Mouse (Mus musculus): ENCODE data around the gene Ren1.
"Not testable (repeated sequence)": the region's sequence is repeated elsewhere in the genome, so short reads cannot be mapped to it uniquely, and the experiment has no call there.

Ren1 gene

DNA sequence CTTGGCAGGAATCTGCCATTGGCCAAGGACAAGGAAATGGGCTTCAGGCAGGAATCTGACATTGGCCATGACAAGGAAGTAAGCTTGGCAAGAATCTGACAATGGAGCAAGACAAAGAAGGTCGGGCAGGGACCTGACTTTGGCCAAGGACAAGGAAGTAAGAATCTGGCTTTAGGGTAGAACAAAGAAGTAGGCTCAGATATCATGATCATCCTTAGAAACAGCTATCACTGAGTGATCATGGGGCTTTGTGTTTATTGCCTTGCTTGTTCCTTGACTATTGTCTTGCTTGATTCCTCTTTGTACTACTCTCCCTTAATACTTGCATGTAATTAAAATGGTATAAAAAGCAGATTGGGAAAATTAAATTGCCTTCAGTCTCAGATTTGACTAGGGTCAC, 9.9 kb upstream of the Ren1 start:
- in situ Hi-C loops (cut with MseI, MboI): not testable (repeated sequence)

DNA sequence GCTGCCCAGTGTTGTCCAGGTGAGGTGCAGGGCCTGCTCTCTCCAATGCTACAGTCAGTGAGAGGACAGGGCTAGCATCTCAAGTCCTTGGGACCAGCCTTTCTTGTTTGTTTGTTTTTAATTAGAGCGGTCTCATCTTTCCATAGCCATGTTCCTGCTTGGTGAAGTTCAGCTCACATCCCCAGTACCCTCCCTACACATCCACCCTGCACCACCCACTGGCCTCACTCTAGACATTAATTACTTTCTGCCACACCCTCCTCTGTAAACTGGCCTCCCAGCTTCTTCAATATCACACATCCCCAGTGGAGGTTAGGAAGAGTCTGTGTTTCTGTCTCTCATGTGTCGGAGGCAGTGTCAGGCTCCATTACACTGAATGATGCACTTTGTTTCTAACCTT, 6.0 kb upstream of the Ren1 start:
- in situ Hi-C loops (cut with MseI, MboI): no loop called here

DNA sequence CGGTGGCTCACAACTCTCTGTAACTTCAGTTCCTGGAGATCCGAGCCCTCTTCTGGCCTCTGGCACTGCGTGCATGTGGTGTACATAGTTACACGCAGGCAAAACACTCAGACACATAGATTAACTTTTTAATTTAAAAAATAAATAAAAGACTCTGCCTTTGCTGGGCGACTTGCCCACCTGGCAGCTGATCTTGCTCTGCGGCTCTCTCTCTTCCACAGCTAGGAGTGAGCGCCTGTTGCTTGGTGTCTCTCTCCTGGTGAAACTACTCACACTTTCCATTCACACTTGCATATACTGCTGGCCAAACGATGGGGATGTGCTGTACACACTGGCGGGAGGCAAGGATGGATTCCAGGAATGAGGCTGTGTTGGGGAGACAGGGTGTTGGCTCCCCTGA, 3.8 kb upstream of the Ren1 start:
- in situ Hi-C loops (cut with MseI, MboI): no loop called here

DNA sequence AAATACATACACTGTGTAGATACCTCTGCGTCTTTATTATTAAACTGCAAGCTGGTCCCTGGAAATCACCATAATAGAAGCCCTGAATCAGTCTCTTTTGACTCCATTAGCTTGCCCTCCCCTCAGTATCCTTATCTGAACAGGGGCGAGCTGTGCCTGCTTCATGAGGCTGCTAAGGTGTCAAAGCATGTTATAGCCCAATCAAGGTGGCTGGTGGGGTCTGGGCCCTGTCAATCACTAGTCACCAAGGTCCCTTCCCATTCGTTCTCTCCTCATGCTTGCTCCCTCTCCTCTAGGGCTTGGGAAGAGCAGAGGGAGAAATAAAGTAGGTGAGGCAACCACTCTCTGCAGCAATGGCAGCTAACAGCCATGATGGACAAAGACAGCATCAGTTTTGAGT, 3.1 kb upstream of the Ren1 start:
- in situ Hi-C loops (cut with MseI, MboI): no loop called here

DNA sequence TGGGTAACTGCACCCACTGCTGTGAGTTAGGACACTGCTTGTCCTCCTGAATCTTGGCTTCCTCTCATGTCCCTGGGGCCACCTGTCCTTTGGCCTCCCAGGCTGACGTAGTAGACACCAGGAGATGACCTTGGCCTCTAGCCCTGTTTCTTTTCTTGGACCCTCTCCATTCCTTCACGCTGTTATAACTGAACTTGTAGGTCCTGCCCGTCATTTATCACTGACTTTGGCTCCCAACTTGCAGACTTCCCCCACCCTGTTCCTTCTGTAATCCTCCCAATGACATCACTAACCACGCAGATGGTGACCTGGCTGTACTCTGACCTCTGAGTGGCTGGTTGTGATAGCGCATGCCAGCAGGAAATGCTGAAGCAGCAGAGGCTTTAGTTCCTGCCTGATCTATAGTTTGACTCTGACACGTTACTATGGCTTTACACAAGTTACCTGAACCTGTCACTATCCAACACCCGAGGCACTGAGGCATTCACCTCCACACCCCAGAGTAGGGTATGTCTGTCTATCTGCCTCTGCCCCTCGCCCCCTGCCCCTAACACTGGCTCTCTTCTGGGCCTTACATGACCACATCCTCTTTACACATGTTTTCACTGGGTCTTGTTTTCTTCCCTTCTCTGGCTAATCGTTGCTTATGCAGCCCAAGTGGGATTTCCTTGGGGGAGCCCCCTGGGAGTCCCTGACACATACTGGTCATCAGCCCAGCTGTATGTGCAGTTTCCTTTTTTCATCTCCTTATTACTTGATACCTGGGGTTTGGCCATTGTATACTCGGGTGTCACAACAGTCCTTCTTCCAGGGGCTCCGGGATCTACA, 2.4 kb upstream of the Ren1 start:
- in situ Hi-C loops (cut with MseI, MboI): no loop called here

DNA sequence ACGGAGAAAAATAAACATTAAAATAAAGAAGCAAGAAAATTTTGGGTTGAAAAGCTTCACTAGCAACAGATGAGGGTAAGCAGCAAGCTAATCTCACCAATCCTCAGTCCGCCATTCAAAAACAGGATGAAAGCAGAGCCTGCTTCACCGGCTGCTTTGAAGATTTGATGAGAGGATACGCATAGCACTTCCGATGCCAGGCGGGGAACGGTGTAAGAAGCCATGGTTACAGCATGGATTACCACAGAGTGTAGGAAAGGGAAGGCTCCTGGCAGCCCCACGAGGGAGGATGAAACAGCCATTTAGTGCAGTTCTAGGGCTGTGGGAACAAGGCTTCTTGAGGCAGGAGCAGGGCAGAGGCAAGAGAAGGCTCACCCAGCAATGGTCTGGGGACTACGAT, 1.5 kb downstream of the Ren1 start:
- in situ Hi-C loops (cut with MseI, MboI): loop anchor here in 1 of 2 experiments (5.0 kb wide), 1 partner anchor 34 kb away; no protein-coding TSS in a partner anchor

DNA sequence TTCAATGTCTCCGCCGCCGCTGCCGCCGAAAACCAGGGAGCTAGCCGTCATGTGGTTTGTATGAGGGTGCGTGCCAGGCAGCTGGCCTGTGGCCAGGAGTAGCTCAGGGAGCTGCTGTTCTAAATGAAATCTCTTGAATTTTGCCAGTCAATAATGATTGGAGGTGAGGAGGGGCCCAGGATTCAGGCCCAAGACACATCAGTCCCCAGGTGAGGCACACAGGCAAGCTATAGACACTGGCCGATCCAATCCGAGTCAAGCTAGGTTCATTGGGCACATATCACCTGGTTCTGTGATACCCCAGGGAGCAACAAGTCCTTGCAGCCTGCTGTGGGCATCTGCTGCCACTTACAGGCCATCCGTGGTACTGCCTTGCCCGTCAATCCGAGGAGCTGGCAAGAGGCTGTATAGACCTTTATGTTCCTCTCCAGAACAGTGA, 3.1 kb downstream of the Ren1 start:
- in situ Hi-C loops (cut with MseI, MboI): loop anchor here in 1 of 2 experiments (5.0 kb wide), 1 partner anchor 36 kb away; no protein-coding TSS in a partner anchor

DNA sequence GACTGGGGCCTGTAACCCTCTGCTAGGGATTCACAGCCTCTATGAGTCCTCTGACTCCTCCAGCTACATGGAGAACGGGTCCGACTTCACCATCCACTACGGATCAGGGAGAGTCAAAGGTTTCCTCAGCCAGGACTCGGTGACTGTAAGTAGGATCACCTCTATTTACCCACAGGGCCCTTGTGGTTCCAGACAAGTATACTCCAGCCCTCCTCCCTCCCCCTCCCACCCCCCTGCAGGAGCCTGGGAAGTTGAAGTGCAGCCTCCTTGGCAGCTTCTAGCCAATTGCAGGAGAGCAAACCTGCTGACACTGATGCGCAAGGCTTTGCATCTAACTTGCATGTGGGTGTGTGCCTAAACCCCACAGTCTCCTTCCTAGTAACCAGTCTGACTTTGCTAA, 5.2 kb downstream of the Ren1 start:
- in situ Hi-C loops (cut with MseI, MboI): loop anchor here in 1 of 2 experiments (5.0 kb wide), 1 partner anchor 38 kb away; no protein-coding TSS in a partner anchor

DNA sequence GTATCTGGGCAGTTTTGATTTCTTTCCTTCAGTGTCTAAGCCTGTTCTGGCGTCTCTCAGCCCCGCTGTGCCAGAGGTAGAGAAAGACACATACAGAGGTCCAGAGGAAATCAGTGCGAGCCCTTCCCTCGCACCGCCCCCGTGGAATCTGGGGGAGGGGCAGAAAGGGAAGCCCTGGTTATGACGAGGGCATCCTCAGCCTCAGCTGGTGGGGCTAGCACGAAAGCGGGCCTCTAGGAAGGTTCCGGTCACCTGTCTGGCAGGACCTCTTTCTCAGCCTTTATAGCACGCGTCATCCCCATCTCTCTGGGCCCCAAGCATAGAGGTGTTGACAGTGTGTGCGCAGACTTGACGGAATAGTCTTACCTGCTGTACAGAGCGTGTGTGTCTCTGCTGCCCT, 5.6 kb downstream of the Ren1 start:
- in situ Hi-C loops (cut with MseI, MboI): loop anchor here in 1 of 2 experiments (5.0 kb wide), 1 partner anchor 39 kb away; no protein-coding TSS in a partner anchor

DNA sequence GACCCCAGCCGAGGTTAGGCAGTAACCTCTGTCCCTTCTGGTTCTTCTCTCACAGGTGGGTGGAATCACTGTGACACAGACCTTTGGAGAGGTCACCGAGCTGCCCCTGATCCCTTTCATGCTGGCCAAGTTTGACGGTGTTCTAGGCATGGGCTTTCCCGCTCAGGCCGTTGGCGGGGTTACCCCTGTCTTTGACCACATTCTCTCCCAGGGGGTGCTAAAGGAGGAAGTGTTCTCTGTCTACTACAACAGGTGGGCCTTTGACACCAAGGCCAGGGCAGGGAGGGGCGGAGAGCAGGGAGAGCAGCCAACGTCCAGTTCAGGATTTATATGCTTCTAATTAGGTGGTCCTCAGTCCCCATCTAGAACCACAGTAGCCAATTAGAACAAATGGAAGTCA, 6.0 kb downstream of the Ren1 start:
- in situ Hi-C loops (cut with MseI, MboI): loop anchor here in 1 of 2 experiments (5.0 kb wide), 1 partner anchor 39 kb away; no protein-coding TSS in a partner anchor

DNA sequence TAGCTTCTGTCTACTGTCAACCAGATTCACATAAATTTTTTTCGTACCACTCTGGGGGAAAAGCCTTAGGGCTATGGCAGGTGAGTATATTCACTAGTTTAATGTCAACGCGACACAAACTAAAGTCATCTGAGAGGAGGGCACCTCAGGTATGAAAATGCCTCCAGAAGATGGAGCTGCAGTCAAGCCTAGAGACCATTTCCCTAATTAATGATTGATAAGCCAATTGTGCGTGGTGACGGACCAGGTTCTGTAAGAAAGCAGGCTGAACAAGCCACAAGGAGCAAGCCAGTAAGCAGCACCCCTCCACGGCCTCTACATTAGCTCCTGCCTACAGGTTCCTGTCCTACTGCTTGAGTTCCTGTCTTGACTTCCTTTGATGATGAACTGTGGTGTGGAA, 10.7 kb downstream of the Ren1 start:
- in situ Hi-C loops (cut with MseI, MboI): no loop called here

DNA sequence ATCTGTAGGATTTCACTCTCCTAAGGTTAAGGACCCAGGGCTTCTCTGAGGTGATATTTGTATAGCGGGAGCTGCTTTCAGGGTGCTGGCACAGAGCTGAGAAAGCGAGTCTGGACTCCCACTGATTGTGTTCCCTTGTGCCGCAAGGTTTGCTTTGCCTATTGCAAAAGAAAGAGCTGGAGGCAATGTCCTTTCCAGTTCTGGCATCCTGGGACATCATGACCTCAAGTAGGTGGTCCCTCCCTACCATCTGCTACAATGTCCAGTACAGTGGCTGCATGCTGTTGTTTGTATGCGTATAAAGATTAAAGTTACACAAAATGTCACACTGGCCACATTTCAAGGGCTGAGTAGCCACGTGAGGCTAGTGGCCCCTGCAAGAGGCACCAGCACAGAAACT, 11.8 kb downstream of the Ren1 start:
- in situ Hi-C loops (cut with MseI, MboI): no loop called here

DNA sequence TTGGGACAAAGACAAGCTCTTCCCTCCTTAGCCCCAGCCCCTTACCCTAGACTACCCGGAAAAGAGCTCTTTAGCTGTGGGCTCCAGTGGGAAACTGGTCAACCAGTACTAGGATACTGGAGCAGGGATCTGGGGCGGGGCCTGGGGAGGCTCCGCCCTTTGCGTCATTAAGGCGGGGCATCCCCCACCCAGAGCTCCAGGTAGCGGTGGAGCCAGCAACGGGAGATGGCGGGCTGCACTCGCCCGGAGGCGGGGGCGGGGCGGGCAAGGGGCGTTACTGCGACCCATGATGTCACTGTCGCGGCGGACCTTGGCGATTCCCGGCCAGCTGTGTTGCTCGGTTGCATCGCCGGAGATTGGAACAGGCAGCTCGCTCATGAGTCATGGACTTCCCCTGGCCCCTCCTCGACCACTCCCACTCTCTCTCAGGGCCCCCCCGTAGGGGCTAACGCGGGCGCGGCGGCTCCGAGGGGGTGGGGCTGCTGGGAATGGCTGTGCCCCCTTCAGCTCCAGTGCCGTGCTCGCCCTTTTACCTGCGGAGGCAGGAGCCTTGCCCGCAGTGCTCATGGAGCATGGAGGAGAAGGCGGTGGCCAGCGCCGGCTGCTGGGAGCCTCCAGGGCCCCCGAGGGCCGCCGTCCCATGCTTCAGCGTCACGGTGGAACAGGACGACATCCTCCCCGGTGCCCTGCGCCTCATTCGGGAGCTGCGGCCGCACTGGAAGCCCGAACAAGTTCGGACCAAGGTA, 13.1 kb downstream of the Ren1 start, which contains the start of gene Etnk2:
Gene Etnk2 (plus strand): TSS at position 297 of the 746 bp plus-strand sequence.
- in situ Hi-C loops (cut with MseI, MboI): no loop called here

DNA sequence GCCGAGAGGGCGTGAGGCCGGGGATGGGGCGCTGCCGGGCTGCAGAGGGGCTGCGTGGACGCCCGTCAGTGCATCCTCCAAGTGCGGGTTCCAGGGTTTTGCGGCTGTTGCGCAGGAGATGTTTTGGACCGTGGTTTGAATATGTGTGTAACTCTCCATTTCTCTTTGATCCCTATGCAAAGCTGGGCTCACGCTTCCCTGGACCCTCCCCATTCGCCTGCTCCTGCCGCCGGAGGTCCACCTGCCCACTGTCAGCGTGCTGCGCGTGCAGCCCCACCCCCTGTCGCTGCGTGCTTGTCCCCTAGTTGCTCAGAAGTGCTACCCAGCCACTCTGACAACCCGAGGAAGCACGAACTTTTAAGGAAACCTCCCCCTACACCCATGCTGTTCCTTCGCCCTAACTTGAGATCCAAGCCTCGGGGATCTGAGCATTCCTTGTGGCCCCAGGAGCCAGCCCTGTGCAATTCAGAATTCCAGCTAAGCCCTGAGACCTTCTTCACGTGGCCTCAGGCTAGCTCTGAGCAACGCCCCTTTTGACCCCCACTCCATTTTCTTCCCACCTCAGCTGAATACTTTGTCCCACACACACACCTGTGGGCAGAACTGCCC, 13.8 kb downstream of the Ren1 start:
- in situ Hi-C loops (cut with MseI, MboI): no loop called here

DNA sequence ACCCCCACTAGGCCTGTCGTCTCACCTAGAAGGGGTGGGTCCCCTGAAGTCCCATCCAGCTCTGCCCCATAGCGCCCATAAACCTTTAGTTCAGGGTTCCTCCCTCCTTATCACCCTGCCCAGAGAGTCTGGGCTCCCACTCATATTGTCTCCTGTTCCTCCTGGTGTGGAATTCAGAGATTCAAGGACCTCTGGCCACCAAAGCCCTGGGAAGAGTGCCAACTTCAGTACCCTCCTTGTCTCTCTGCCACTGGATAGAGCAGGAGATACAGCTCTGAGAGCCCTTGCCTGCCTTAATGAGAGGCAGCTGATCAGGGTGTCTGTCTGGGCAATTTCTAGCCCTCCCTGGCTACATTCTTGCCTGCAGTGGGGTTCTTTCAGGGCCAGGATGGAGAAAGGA, 14.6 kb downstream of the Ren1 start:
- in situ Hi-C loops (cut with MseI, MboI): no loop called here

DNA sequence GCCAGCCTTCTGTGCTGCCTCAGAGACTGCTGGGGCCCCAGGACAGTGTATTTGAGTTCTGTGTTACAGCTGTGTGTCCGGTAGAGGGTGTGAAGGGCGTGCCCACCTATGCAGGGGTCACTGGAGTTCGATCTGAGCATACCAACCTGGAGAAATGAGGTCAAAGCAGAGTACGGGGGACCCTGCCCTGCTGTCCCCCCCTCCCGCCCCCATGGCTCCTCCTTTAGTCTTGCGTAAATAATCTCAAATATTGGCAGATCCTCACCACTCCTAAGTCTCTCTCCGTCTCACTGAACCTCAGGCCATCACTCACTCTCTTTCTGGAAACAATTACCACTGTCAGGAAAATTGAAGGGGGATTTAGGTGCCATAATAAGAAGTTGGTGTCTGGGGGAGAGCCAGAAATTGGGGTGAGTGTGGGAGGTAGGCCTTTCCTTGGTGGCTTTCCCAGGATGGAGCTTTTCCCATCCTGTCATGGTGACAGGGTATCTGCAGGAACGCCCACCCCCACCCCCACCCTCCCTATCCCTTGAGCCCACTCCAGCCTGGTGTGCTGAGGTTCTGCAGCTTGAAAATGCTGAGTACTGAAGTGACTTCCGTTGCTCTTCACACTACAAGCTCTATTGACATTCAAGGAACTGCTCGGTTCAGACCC, 16.8 kb downstream of the Ren1 start:
- in situ Hi-C loops (cut with MseI, MboI): no loop called here

DNA sequence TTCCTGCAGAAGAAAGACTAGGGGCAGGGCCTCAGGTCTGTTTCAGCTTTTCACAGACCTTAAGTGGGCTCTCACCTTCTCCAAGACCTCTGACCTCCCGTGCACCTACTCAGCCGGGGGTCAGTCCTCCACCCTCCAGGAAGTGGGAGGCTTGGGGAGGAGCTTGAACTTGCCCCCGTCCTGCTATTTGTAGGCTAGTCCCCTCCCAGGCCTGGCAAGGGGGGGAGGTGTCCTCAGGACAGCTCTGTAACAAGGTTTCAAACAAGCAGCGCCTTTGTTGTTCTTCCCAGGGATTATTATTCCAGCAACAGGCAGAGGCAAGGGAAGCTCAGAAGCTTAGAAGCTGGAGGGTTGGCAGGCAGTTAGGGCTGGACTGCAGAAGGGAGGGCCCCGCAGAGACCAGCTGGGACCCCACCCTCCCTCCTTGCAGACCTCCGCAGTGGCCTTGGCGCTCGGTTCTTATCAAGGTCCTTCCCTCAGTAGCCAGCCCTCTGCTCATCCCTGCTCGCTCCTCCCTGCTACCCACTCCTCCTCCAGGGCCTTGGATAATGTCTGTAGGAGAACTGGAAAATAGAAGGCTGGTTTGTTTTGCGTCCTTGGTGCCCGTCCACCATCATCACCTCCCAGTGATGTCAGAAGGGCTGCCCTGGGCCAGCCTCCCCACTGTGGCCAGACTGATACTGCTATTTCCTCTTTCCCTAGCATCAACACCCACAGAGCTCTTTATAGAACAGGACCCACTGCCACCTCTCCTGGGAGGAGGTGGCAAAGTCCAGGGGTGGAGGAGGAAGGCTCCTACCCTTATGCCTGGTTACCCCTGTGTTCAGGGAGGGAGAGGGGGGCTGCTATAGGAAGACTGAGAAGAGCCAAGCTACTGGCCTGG, 17.5 kb downstream of the Ren1 start:
- in situ Hi-C loops (cut with MseI, MboI): no loop called here

DNA sequence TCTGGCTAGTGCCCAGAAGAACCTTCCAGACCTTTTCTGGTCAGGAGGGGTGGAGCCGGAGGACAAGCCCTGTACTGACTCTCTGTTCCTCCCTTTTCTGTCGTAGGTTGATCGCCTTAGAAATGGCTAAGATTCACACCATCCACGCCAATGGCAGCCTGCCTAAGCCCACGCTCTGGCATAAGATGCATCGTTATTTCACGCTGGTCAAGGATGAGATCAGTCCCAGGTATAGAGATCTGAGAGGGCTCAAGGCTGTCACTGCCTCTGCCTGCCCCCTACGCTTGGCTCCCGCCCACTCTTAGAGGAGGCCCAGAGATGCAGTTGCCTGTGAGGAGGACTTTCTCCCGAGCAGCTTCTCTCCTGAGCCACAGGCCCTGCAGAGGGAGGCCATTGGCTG, 18.3 kb downstream of the Ren1 start:
- in situ Hi-C loops (cut with MseI, MboI): no loop called here

DNA sequence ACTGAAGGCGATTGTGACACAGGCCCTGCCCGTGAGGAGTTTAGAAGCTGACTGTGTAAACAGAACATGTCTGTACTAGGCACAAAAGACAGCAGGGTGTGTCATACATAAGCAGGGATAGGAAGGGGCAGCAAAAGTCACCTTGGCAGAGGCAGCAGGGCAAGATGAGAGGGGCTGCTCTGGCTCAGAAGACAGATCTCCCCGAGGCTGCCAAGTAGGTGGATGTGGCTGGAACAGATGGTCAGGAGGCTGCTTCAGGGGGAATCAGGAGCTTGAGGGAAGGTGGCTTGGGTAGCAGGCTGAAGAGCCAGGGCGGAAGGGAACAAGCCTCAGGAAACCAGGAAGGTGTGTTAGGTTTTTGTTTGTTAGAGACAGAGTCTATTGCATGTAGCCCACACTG, 20.0 kb downstream of the Ren1 start:
- in situ Hi-C loops (cut with MseI, MboI): no loop called here

DNA sequence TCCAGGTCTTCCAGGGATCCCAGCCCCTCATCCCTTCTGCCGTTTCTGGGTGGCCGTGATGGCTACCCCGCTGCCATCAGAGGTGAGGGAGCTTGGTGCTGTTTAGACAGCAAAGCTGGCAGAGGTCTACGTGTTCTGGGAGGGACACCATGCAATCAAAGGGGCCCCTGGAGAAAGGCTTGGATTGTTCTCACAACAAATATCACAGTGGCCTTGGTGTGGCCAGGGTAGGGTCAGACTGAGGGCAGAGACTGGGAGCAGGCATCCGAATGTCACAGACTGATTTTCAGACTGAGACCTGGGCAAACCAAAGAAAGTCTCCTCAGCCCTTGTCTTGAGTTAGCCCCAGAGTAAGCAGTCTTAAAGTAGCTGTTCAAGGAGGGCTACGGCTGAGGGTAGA, 21.1 kb downstream of the Ren1 start:
- in situ Hi-C loops (cut with MseI, MboI): no loop called here

DNA sequence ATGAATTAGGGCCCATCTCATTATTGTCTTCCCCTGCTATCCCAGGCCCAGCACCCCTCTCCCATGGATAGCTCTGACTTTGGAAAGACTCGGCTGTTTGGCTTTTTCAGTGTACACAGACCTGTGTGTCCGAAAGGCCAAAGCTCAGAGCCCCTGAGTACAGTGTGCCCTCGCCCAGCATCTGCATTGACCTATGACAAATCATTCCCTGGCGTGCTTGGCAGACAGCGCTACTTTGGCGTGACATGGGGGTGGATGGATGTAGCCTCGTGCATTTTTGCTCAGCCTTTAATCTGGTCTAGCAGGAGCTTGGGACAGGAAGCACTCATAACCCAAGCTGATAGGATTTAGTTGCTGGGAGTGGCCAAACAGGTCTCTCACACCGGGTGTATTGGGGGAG, 21.8 kb downstream of the Ren1 start:
- in situ Hi-C loops (cut with MseI, MboI): no loop called here
